Mouse (Mus musculus) heart, embryonic 13.5 days (tissue): Measurements from ENCODE around the gene Hfe2. TPM values are rescaled to one million over a fixed set of nuclear protein-coding genes. Genes with fewer than 3 reads are reported as not detected.

Experiments used
- ATAC-seq: fragments of 200-750 bp; cut with Nextera tagmentation; 2 replicates; pipeline ENCODE4 v1.8.0; 2017; ENCODE audit warnings: moderate TSS enrichment; ENCODE audit not compliant: insufficient number of reproducible peaks, low FRiP score, low TSS enrichment; ENCODE audit errors: extremely low read depth
- H3K27ac ChIP-seq: fragments of 300-500 bp; sonication (generic); replicated peaks from 2 replicates; pipeline ENCODE4 v1.5.1; 2015; ENCODE audit warnings: moderate library complexity, mild to moderate bottlenecking, inconsistent platforms
- H3K27me3 ChIP-seq: fragments of 300-500 bp; sonication (generic); replicated peaks from 2 replicates; pipeline ENCODE4 v1.6.1; 2015; ENCODE audit warnings: mild to moderate bottlenecking, inconsistent platforms
- H3K36me3 ChIP-seq: fragments of 300-500 bp; sonication (generic); 2 replicates; pipeline ENCODE4 v1.6.1; 2015; ENCODE audit warnings: mild to moderate bottlenecking, inconsistent platforms
- H3K4me1 ChIP-seq: fragments of 300-500 bp; sonication (generic); 2 replicates; pipeline ENCODE4 v1.6.1; 2015; ENCODE audit warnings: inconsistent platforms
- H3K4me2 ChIP-seq: fragments of 300-500 bp; sonication (generic); 2 replicates; pipeline ENCODE4 v1.6.1; 2015; ENCODE audit warnings: inconsistent platforms, mild to moderate bottlenecking, moderate library complexity
- H3K4me3 ChIP-seq: fragments of 300-500 bp; sonication (generic); 2 replicates; pipeline ENCODE4 v1.5.1; 2015; ENCODE audit warnings: moderate library complexity, mild to moderate bottlenecking, inconsistent platforms
- H3K9ac ChIP-seq: fragments of 300-500 bp; sonication (generic); 2 replicates; pipeline ENCODE4 v1.6.1; 2015; ENCODE audit warnings: inconsistent platforms, mild to moderate bottlenecking, moderate library complexity
- H3K9me3 ChIP-seq: fragments of 300-500 bp; sonication (generic); 2 replicates; pipeline ENCODE4 v1.6.1; 2016; ENCODE audit warnings: inconsistent platforms
- WGBS: fragments of 180-500 bp; shearing (Covaris S2); methylation state at CpG from one replicate; pipeline ENCODE4 v1.1.7; 2015; ENCODE audit warnings: mixed read lengths; 5-methylcytosine and 5-hydroxymethylcytosine counted together
- polyA plus RNA-seq: library from polyadenylated mRNA; unstranded; fragments of >200 nt; fragmentation: Nextera tagmentation; extraction: Ambion mirVana; gene quantifications from 2 replicates; pipeline ENCODE4 v1.2.1, GENCODE M21; 2015

The Hfe2 gene
- polyA plus RNA-seq, 1 experiment from 2014 or later: 7.4 TPM

- Histone ChIP-seq H3K27me3 (peaks cover 2% of the 10 kb centered on the region), H3K9ac (no peak overlapping the region), H3K4me3 (no peak overlapping the region), H3K27ac (no peak overlapping the region), H3K4me1 (no peaks in the 10 kb centered on the region), H3K4me2 (no peak overlapping the region), H3K36me3 (no peaks in the 10 kb centered on the region), H3K9me3 (no peaks in the 10 kb centered on the region)
- 67% methylated on average over 2 of the region's 2 CpGs for WGBS
- no peak for ATAC-seq
Measured at GRCm38 (mm10) chr3:96534300-96534699, 9.3 kb downstream of the Hfe2 start.

- 77% methylated on average over 2 of the region's 2 CpGs for WGBS
- no peak for ATAC-seq
Measured at GRCm38 (mm10) chr3:96539316-96539715, 14.3 kb downstream of the Hfe2 start.

GRCm38 (mm10) chr3:96540740-96541139, 15.8 kb downstream of the Hfe2 start:
- H3K9ac ChIP-seq: no peak overlapping the region
- no peak for ATAC-seq
- no peaks in the 10 kb centered on the region for H3K9me3 ChIP-seq
- no peak overlapping the region for H3K4me2 ChIP-seq
- 37% methylated on average over 6 of the region's 6 CpGs for WGBS
- H3K27me3 ChIP-seq: peaks cover 12% of the 10 kb centered on the region
- no peak overlapping the region for H3K27ac ChIP-seq
- no peaks in the 10 kb centered on the region for H3K4me1 ChIP-seq
- H3K4me3 ChIP-seq: no peak overlapping the region
- H3K36me3 ChIP-seq: no peaks in the 10 kb centered on the region

More at GRCm38 (mm10) chr3:96539316-96539715, 14.3 kb downstream of the Hfe2 start:
- Histone ChIP-seq H3K27ac (no peak overlapping the region), H3K27me3 (peaks cover 12% of the 10 kb centered on the region), H3K4me1 (no peaks in the 10 kb centered on the region), H3K36me3 (no peaks in the 10 kb centered on the region), H3K9ac (no peak overlapping the region), H3K9me3 (no peaks in the 10 kb centered on the region), H3K4me2 (no peak overlapping the region), H3K4me3 (no peak overlapping the region)

GRCm38 (mm10) chr3:96541328-96542078, 16.5 kb downstream of the Hfe2 start:
- Histone ChIP-seq H3K4me2 (no peak overlapping the region), H3K9ac (peak overlapping the region; percentile 63; the same call in 1 of the 2 replicates), H3K4me1 (no peaks in the 10 kb centered on the region), H3K4me3 (no peak overlapping the region), H3K27ac (no peak overlapping the region), H3K36me3 (no peaks in the 10 kb centered on the region), H3K27me3 (peaks cover 12% of the 10 kb centered on the region), H3K9me3 (no peaks in the 10 kb centered on the region)
- ATAC-seq: no peak
- WGBS: 19% methylated on average over 14 of the region's 14 CpGs

GRCm38 (mm10) chr3:96542554-96542953, 17.6 kb downstream of the Hfe2 start:
- 58% methylated on average over 8 of the region's 8 CpGs for WGBS
- Histone ChIP-seq H3K9me3 (no peaks in the 10 kb centered on the region), H3K4me2 (no peak overlapping the region), H3K36me3 (no peaks in the 10 kb centered on the region), H3K27ac (no peak overlapping the region), H3K27me3 (peaks cover 12% of the 10 kb centered on the region), H3K4me1 (peaks cover under 1% of the 10 kb centered on the region; the same call in 1 of the 2 replicates), H3K9ac (no peak overlapping the region), H3K4me3 (no peak overlapping the region)
- no peak for ATAC-seq

- Histone ChIP-seq H3K9ac (no peak overlapping the region), H3K27me3 (peaks cover 12% of the 10 kb centered on the region), H3K4me1 (peaks cover 5% of the 10 kb centered on the region; the same call in 1 of the 2 replicates), H3K9me3 (no peaks in the 10 kb centered on the region), H3K4me2 (no peak overlapping the region), H3K27ac (no peak overlapping the region), H3K4me3 (no peak overlapping the region), H3K36me3 (no peaks in the 10 kb centered on the region)
- 80% methylated on average over 11 of the region's 11 CpGs for WGBS
- no peak for ATAC-seq
Measured at GRCm38 (mm10) chr3:96543345-96543744, 18.4 kb downstream of the Hfe2 start.

GRCm38 (mm10) chr3:96545565-96545964, 20.6 kb downstream of the Hfe2 start:
- no peak for ATAC-seq
- peaks cover 12% of the 10 kb centered on the region for H3K27me3 ChIP-seq
- no peak overlapping the region for H3K27ac ChIP-seq
- H3K36me3 ChIP-seq: no peaks in the 10 kb centered on the region
- H3K4me3 ChIP-seq: no peak overlapping the region
- no peaks in the 10 kb centered on the region for H3K9me3 ChIP-seq
- no peak overlapping the region for H3K9ac ChIP-seq
- H3K4me1 ChIP-seq: peaks cover 24% of the 10 kb centered on the region
- no peak overlapping the region for H3K4me2 ChIP-seq
- WGBS: 45% methylated on average over 1 of the region's 1 CpGs

- no peak overlapping the region for H3K9ac ChIP-seq
- WGBS: 46% methylated on average over 4 of the region's 4 CpGs
- H3K27ac ChIP-seq: no peak overlapping the region
- no peaks in the 10 kb centered on the region for H3K9me3 ChIP-seq
- peak overlapping the region; percentile 27; the same call in 1 of the 2 replicates for H3K4me2 ChIP-seq
- peaks cover 37% of the 10 kb centered on the region for H3K4me1 ChIP-seq
- no peak for ATAC-seq
- peaks cover 9% of the 10 kb centered on the region; the same call in 1 of the 2 replicates for H3K27me3 ChIP-seq
- no peaks in the 10 kb centered on the region for H3K36me3 ChIP-seq
- no peak overlapping the region for H3K4me3 ChIP-seq
Measured at GRCm38 (mm10) chr3:96546880-96547279, 21.9 kb downstream of the Hfe2 start.

- Histone ChIP-seq H3K27me3 (peaks cover 9% of the 10 kb centered on the region; the same call in 1 of the 2 replicates), H3K4me1 (peaks cover 40% of the 10 kb centered on the region), H3K4me2 (peak overlapping the region; percentile 58), H3K9ac (no peak overlapping the region; the same call in 1 of the 2 replicates), H3K9me3 (no peaks in the 10 kb centered on the region), H3K36me3 (no peaks in the 10 kb centered on the region), H3K27ac (no peak overlapping the region), H3K4me3 (0 out of 2 replicates have a peak overlapping the region, but pooled peaks have one; percentile 15)
- 10% methylated on average over 14 of the region's 14 CpGs for WGBS
- ATAC-seq: no peak
Measured at GRCm38 (mm10) chr3:96547389-96547960, 22.5 kb downstream of the Hfe2 start.

GRCm38 (mm10) chr3:96548824-96549223, 23.9 kb downstream of the Hfe2 start:
- Histone ChIP-seq H3K36me3 (no peaks in the 10 kb centered on the region), H3K27ac (0 out of 2 replicates have a peak overlapping the region, but pooled peaks have one; percentile 51), H3K4me3 (no peak overlapping the region), H3K9me3 (no peaks in the 10 kb centered on the region), H3K4me2 (no peak overlapping the region), H3K9ac (no peak overlapping the region), H3K27me3 (no peaks in the 10 kb centered on the region), H3K4me1 (peaks cover 40% of the 10 kb centered on the region)
- WGBS: 77% methylated on average over 7 of the region's 7 CpGs
- ATAC-seq: no peak

GRCm38 (mm10) chr3:96549346-96549745, 24.4 kb downstream of the Hfe2 start:
- 60% methylated on average over 5 of the region's 5 CpGs for WGBS
- Histone ChIP-seq H3K9me3 (no peaks in the 10 kb centered on the region), H3K9ac (peak overlapping the region; percentile 17; the same call in 1 of the 2 replicates), H3K4me2 (peak overlapping the region; percentile 4; the same call in 1 of the 2 replicates), H3K36me3 (no peaks in the 10 kb centered on the region), H3K27me3 (no peaks in the 10 kb centered on the region), H3K4me1 (peaks cover 44% of the 10 kb centered on the region), H3K27ac (peak overlapping the region; percentile 51), H3K4me3 (no peak overlapping the region)
- ATAC-seq: no peak
